Mouse (Mus musculus) heart, postnatal 0 days (tissue): Measurements from ENCODE around the gene Col4a2.

ENCODE experiments used
- CTCF ChIP-seq: IDR thresholded peaks from 2 replicates; pipeline ENCODE4 v1.5.1; 2016; ENCODE audit warnings: antibody characterized with exemption, control low read depth, low read depth
- EP300 ChIP-seq: IDR thresholded peaks from 2 replicates; pipeline ENCODE4 v1.6.1; 2016; ENCODE audit warnings: antibody characterized with exemption, low read depth

GRCm38 (mm10) chr8:11374326-11375076 lies 61.9 kb downstream of the Col4a2 start:
- TF ChIP-seq CTCF (no peak), EP300 (no peak)
